Mouse (Mus musculus) heart, embryonic 14.5 days (tissue): ENCODE measurements around the gene Fam83b. TPM values are rescaled to one million over a fixed set of nuclear protein-coding genes. Genes with fewer than 3 reads are reported as not detected.

ENCODE experiments used
- ATAC-seq: fragments of 200-750 bp; cut with Nextera tagmentation; 2 replicates; pipeline ENCODE4 v1.8.0; 2017; ENCODE audit warnings: low read depth, moderate TSS enrichment; ENCODE audit not compliant: insufficient number of reproducible peaks, insufficient read depth, low FRiP score
- H3K27ac ChIP-seq, 2 experiments: fragments of 200-500 bp in 1 of 2; fragments of 300-500 bp in 1 of 2; sonication (generic) in 1 of 2; replicated peaks in 1 of 2; 2 replicates each; pipeline ENCODE4 v1.5.1; 2012 to 2014; ENCODE audit warnings: low read depth in 2 of 2, low read length in 2 of 2, control low read depth in 1 of 2, mild to moderate bottlenecking in 1 of 2, mixed read lengths in 1 of 2; ENCODE audit not compliant: control insufficient read depth in 1 of 2, insufficient read depth in 1 of 2
- H3K27me3 ChIP-seq: fragments of 300-500 bp; sonication (generic); 2 replicates; pipeline ENCODE4 v1.6.1; 2014; ENCODE audit warnings: mild to moderate bottlenecking, low read length, control low read depth; ENCODE audit not compliant: control insufficient read depth, insufficient read depth
- H3K36me3 ChIP-seq: fragments of 300-500 bp; sonication (generic); 2 replicates; pipeline ENCODE4 v1.6.1; 2014; ENCODE audit warnings: mild to moderate bottlenecking, control low read depth, low read length, mixed read lengths; ENCODE audit not compliant: control insufficient read depth, insufficient read depth
- H3K4me1 ChIP-seq, 2 experiments: fragments of 200-500 bp in 1 of 2; fragments of 300-500 bp in 1 of 2; sonication (generic) in 1 of 2; 2 replicates each; pipeline ENCODE4 v1.6.1; 2012 to 2014; ENCODE audit warnings: low read length in 2 of 2, control low read depth in 1 of 2, mixed read lengths in 1 of 2; ENCODE audit not compliant: control insufficient read depth in 2 of 2, insufficient read depth in 2 of 2
- H3K4me2 ChIP-seq: fragments of 300-500 bp; sonication (generic); 2 replicates; pipeline ENCODE4 v1.6.1; 2014; ENCODE audit warnings: mild to moderate bottlenecking, low read length
- H3K4me3 ChIP-seq, 2 experiments: fragments of 200-500 bp in 1 of 2; fragments of 300-500 bp in 1 of 2; sonication (generic) in 1 of 2; 2 replicates each; pipeline ENCODE4 v1.5.1; 2012 to 2014; ENCODE audit warnings: low read length in 2 of 2, mild to moderate bottlenecking in 2 of 2, control low read depth in 1 of 2, low read depth in 1 of 2, moderate library complexity in 1 of 2; ENCODE audit not compliant: control insufficient read depth in 1 of 2, insufficient read depth in 1 of 2
- H3K9ac ChIP-seq: fragments of 300-500 bp; sonication (generic); 2 replicates; pipeline ENCODE4 v1.6.1; 2014; ENCODE audit warnings: mild to moderate bottlenecking, low read length
- H3K9me3 ChIP-seq: fragments of 300-500 bp; sonication (generic); 2 replicates; pipeline ENCODE4 v1.6.1; 2016; ENCODE audit warnings: low read length, control low read depth; ENCODE audit not compliant: control insufficient read depth
- WGBS: fragments of 180-500 bp; shearing (Covaris S2); extraction: QIAGEN DNeasy Blood & Tissue Kit; methylation state at CpG from one replicate; pipeline ENCODE4 v1.1.7; 2014; 5-methylcytosine and 5-hydroxymethylcytosine counted together
- polyA plus RNA-seq: library from polyadenylated mRNA; unstranded; fragments of >200 nt; fragmentation: Nextera tagmentation; extraction: Ambion mirVana; gene quantifications from 2 replicates; pipeline ENCODE4 v1.2.1, GENCODE M21; 2014

Gene Fam83b
- polyA plus RNA-seq, 1 experiment from 2014 or later = 0.43 TPM

- Histone ChIP-seq H3K9ac (peak overlapping the region; percentile 73), H3K4me2 (peak overlapping the region; percentile 99), H3K4me3 (peak overlapping the region; percentile 60 to 62), H3K4me1 (0 out of 4 replicates have a peak, but pooled peaks cover 0 to 2% of the 10 kb centered on the region in 2 experiments), H3K27me3 (no peaks in the 10 kb centered on the region), H3K36me3 (no peaks in the 10 kb centered on the region), H3K27ac (no peak overlapping the region), H3K9me3 (no peaks in the 10 kb centered on the region)
- 4% methylated on average over 13 of the region's 13 CpGs for WGBS
- ATAC-seq = no peak
These were observed 352 bp upstream of the Fam83b start for GRCm38 (mm10) chr9:76567281-76567655.

- H3K4me2 ChIP-seq = no peak overlapping the region
- H3K4me1 ChIP-seq = 0 out of 4 replicates have a peak, but pooled peaks cover 0 to 2% of the 10 kb centered on the region in 2 experiments
- H3K9ac ChIP-seq = no peak overlapping the region
- no peak overlapping the region for H3K27ac ChIP-seq
- no peak overlapping the region for H3K4me3 ChIP-seq
- H3K27me3 ChIP-seq = no peaks in the 10 kb centered on the region
- 82% methylated on average over 2 of the region's 2 CpGs for WGBS
- H3K9me3 ChIP-seq = no peaks in the 10 kb centered on the region
- no peaks in the 10 kb centered on the region for H3K36me3 ChIP-seq
- no peak for ATAC-seq
These were observed 1.3 kb downstream of the Fam83b start for GRCm38 (mm10) chr9:76565656-76566055.

DNA sequence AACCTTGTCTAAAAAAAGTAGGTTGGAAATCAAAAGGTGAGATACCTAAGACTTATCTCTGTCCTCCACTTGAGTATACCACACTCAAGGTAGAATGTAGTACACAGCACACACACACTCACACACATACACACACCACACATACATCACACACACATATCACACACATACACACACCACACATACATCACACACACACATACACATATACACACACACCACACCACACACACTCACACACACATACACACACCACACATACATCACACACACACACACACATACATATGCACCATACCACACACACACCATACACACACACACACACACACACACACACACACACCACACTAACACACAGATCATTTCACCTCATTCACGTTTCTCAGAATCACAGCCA lies 2.8 kb downstream of the Fam83b start:
- no peaks in the 10 kb centered on the region for H3K36me3 ChIP-seq
- H3K9ac ChIP-seq = no peak overlapping the region
- H3K4me2 ChIP-seq = no peak overlapping the region
- H3K27ac ChIP-seq = no peak overlapping the region
- 0 out of 4 replicates have a peak, but pooled peaks cover 0 to 2% of the 10 kb centered on the region in 2 experiments for H3K4me1 ChIP-seq
- no peaks in the 10 kb centered on the region for H3K27me3 ChIP-seq
- ATAC-seq = no peak
- no peaks in the 10 kb centered on the region for H3K9me3 ChIP-seq
- H3K4me3 ChIP-seq = no peak overlapping the region
- 79% methylated on average over 1 of the region's 1 CpGs for WGBS

- H3K4me2 ChIP-seq = no peak overlapping the region
- ATAC-seq = no peak
- H3K27me3 ChIP-seq = no peaks in the 10 kb centered on the region
- H3K9ac ChIP-seq = no peak overlapping the region
- no peaks in the 10 kb centered on the region for H3K9me3 ChIP-seq
- H3K4me1 ChIP-seq = 0 out of 4 replicates have a peak, but pooled peaks cover 0 to 2% of the 10 kb centered on the region in 2 experiments
- no peak overlapping the region for H3K4me3 ChIP-seq
- no peaks in the 10 kb centered on the region for H3K36me3 ChIP-seq
- H3K27ac ChIP-seq = no peak overlapping the region
- WGBS = 58% methylated on average over 6 of the region's 6 CpGs
These were observed 4.1 kb downstream of the Fam83b start for GRCm38 (mm10) chr9:76562794-76563193.

GRCm38 (mm10) chr9:76559240-76559639 lies 7.7 kb downstream of the Fam83b start:
- H3K4me2 ChIP-seq = no peak overlapping the region
- no peaks in the 10 kb centered on the region for H3K4me1 ChIP-seq
- WGBS = 55% methylated on average over 2 of the region's 2 CpGs
- H3K4me3 ChIP-seq = no peak overlapping the region
- no peak overlapping the region for H3K27ac ChIP-seq
- H3K9ac ChIP-seq = no peak overlapping the region
- no peaks in the 10 kb centered on the region for H3K36me3 ChIP-seq
- H3K9me3 ChIP-seq = no peaks in the 10 kb centered on the region
- H3K27me3 ChIP-seq = no peaks in the 10 kb centered on the region
- ATAC-seq = no peak

DNA sequence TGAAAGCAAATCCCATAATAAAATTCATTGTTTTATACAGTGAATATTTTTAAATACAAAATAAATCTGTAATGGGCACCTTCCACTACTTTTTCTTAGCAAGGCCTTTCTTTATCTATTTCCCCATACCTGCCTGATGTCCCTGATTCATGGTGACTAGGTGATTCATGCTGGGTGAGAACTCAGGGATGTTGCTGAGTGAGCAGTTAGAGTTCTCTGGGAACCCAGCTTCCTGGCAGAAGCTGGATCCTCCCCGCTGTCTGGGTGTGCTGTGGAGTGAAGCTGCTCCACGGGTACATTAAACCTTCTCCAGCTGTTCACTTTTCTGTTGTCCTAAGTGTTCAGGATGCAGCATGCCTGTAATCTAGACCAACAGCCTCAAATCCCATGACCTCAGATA lies 13.2 kb downstream of the Fam83b start:
- H3K9me3 ChIP-seq = no peaks in the 10 kb centered on the region
- no peaks in the 10 kb centered on the region for H3K36me3 ChIP-seq
- H3K4me2 ChIP-seq = no peak overlapping the region
- no peak overlapping the region for H3K4me3 ChIP-seq
- 31% methylated on average over 2 of the region's 2 CpGs for WGBS
- H3K27ac ChIP-seq = no peak overlapping the region
- H3K9ac ChIP-seq = no peak overlapping the region
- no peak for ATAC-seq
- H3K27me3 ChIP-seq = no peaks in the 10 kb centered on the region
- no peaks in the 10 kb centered on the region for H3K4me1 ChIP-seq

- Histone ChIP-seq H3K4me3 (no peak overlapping the region), H3K9me3 (no peaks in the 10 kb centered on the region), H3K9ac (no peak overlapping the region), H3K4me1 (no peaks in the 10 kb centered on the region), H3K27ac (no peak overlapping the region), H3K4me2 (no peak overlapping the region), H3K36me3 (no peaks in the 10 kb centered on the region), H3K27me3 (no peaks in the 10 kb centered on the region)
- 69% methylated on average over 1 of the region's 1 CpGs for WGBS
- ATAC-seq = no peak
These were observed 13.8 kb downstream of the Fam83b start for GRCm38 (mm10) chr9:76553115-76553514.

- H3K4me3 ChIP-seq = no peak overlapping the region
- H3K4me1 ChIP-seq = no peaks in the 10 kb centered on the region
- H3K4me2 ChIP-seq = no peak overlapping the region
- H3K27ac ChIP-seq = no peak overlapping the region
- no peaks in the 10 kb centered on the region for H3K36me3 ChIP-seq
- ATAC-seq = no peak
- H3K9ac ChIP-seq = no peak overlapping the region
- no peaks in the 10 kb centered on the region for H3K9me3 ChIP-seq
- 46% methylated on average over 3 of the region's 3 CpGs for WGBS
- H3K27me3 ChIP-seq = no peaks in the 10 kb centered on the region
These were observed 20.2 kb downstream of the Fam83b start for GRCm38 (mm10) chr9:76546714-76547113.
